Mouse (Mus musculus) lung, adult 18-20 months (tissue): ENCODE results near the gene Dnttip1.
"Not testable (repeated sequence)": the region's sequence is repeated elsewhere in the genome, so short reads cannot be mapped to it uniquely, and the experiment has no call there.

Experiments
- DNase-seq, 2 experiments: peaks; one replicate each; pipeline ENCODE4 v3.0.0; 2022; ENCODE audit warnings: mixed read lengths in 2 of 2

The Dnttip1 gene

DNA sequence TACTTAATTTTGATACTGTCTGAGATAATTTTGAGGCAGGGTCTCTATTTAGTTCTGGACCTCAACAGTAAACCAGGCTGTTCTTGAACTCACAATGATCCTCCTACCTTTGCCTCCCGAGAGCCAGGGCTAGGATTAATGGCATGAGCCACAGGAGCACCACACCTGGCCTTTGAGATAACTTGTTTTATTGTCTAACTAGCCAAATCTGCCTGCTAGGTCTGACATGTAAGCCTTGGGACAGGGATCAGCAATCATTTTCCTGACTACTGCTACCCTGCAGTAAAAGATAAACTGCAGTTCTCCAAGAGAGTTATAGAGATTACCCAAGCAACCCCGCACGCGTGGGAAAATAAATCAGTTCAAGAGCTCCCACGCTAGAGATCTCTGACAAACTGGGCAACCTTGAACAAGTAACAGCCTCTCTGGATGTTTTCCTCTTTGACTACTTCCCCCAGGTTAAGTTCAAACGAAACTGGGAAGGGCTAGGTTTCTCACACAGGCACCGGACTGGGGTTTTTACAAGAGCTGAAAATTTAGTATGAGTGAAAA lies 39.2 kb downstream of the Dnttip1 start:
- no peak for DNase-seq

GRCm38 (mm10) chr2:164785481-164786387 lies 40.0 kb downstream of the Dnttip1 start, which contains the start of gene Snx21:
Gene Snx21, plus strand, starts transcription at chr2:164785823.
- peak; percentile 96 to 97 for DNase-seq

DNA sequence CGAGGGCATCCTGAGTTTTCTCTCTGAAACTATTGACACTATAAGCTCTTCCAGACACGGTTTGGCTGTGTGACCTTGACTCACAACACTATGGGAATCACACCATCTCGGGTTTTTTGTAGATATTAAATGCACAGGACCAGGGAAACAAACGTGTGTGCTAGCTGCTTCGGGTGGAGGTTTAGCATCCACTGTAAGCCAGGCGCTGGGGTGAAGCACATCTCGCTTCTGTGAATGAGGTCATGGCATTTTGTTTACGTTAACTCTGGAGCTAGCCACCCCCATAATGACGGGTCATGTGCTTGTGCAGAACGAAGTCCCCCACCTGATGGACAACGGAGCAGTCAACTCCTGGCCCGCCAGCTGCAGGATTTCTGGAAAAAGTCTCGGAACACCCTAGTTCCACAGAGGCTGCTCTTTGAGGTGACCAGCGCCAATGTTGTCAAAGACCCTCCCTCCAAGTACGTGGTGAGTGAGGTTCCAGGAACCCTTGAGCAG lies 40.7 kb downstream of the Dnttip1 start:
- DNase-seq = peak; percentile 42 to 56

- DNase-seq = peak in 1 of 2 experiments; percentile 41
Observed at GRCm38 (mm10) chr2:164787032-164787431, 41.2 kb downstream of the Dnttip1 start.

- DNase-seq = no peak
Observed at GRCm38 (mm10) chr2:164787779-164788178, 42.0 kb downstream of the Dnttip1 start.

DNA sequence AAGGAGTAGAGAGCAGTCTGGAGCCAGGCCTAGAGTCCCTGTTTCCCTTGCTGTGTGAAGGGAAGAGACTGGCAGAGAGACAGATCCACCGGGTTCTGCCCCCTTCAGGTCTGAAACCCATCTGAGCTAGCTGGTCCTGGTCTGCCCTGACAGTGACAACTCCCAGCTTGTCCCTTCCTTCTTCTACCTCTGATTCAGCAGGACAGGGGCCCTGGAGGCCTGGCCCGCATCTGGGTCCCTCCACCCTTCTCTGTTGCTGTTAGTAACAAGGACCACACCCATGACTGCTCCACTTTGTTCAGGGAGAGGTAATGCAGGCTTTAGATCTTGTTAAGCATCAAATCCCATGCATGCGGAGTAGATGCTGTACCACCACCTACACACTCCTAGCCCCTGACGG lies 42.6 kb downstream of the Dnttip1 start:
- no peak for DNase-seq

GRCm38 (mm10) chr2:164790451-164790850 lies 44.7 kb downstream of the Dnttip1 start:
- peak; percentile 84 to 90 for DNase-seq

- DNase-seq = no peak
Observed at GRCm38 (mm10) chr2:164791841-164792261, 46.1 kb downstream of the Dnttip1 start.

DNA sequence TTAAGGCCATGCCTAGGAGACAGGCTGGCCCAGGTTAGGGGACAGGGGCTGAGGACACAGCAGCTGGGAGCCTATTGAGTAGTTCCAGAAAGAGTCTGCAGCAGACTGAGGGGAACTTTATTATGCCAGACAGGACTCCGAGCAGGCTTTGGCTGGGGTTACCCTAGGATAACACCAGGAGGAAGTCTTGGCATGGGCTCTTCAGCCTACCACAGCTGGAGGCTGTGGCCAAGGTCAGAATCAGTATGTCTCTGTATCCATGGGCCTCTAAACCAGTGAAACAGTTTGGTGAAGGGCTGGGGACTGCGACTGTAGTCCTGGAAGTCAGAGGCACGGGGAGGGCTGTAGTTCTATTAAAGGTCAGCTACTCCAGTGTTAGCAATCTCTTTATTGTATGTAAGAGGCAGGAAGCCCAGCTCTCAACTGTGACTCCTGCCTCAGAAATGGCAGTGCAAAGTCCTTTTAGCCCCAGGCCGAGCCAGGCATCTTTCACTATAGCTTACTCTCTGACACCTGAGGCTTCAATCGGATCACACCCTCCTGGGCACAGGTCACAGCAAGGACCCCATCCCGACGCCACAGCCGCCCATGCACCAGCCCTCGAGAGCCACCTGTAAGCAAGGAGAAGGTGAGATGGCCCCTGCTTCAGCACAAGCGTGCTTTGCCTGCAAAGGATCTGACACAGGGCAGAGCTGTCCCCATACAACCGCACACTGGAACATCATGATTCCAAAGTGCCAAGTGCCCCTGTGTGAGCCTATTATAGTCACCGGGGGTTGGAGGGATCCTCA lies 46.8 kb downstream of the Dnttip1 start:
- no peak for DNase-seq

DNA sequence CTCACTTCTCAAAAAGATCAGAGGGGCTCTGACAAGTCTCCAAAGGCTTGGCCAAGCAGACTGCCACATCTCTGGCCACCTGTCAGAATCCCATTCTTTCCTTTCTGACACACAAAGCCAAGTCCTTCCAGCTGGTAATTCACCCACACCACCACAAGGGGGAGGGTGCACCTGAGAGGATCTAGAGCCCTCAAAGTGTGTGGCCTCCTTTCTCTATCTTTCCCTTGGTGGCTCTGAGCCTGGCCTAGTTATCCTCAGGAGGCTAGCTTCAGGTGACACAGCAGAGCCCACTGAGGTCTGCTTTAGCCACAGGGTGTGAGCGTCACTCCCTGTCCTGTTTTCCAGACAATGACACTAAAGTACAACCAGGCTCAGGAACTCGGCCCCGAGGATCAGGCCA lies 47.5 kb downstream of the Dnttip1 start:
- DNase-seq = peak; percentile 53 to 65

DNA sequence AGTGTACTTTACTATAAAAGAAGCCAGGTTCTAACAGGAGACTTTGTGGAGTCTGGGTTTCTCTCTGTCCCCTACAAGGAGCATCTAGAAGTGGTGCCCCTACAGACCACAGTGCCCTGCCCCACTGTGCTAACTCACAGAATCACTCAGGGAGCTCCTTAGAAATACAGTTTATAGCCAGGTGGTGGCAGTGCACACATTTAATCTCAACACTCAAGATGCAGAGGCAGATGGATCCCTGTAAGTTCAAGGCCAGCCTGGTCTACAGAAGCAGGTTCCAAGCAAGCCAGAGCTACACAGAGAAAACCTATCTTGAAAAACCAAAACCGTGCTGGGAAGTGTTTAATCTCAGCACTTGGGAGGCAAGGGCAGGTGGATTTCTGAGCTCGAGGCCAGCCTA lies 48.0 kb downstream of the Dnttip1 start:
- no peak for DNase-seq

- DNase-seq = peak; percentile 81 to 89
Observed at GRCm38 (mm10) chr2:164794293-164794692, 48.5 kb downstream of the Dnttip1 start.

GRCm38 (mm10) chr2:164795868-164796267 lies 50.1 kb downstream of the Dnttip1 start:
- no peak for DNase-seq

- not testable (repeated sequence) for DNase-seq
Observed at GRCm38 (mm10) chr2:164798554-164798953, 52.8 kb downstream of the Dnttip1 start.

- no peak for DNase-seq
Observed at GRCm38 (mm10) chr2:164800252-164801004, 54.6 kb downstream of the Dnttip1 start.

- no peak for DNase-seq
Observed at GRCm38 (mm10) chr2:164803201-164803920, 57.6 kb downstream of the Dnttip1 start.

DNA sequence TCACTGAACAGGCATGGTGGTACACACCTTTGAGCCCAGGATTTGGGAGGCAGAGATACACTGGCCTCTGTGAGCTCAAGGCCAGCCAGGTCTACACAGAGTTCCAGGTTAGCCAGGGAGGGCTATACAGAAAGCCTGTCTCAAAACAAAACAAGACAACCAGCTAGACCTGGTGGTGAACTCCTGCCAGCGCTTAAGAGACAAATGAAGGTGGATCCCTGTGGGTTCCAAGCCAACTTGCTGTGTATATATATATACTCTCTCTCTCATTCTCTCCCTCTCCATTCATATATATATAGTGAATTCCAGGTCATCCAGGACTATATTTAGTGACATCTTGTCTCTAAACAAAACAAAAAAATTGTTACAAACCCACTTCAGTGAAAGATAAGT lies 58.1 kb downstream of the Dnttip1 start:
- no peak for DNase-seq

DNA sequence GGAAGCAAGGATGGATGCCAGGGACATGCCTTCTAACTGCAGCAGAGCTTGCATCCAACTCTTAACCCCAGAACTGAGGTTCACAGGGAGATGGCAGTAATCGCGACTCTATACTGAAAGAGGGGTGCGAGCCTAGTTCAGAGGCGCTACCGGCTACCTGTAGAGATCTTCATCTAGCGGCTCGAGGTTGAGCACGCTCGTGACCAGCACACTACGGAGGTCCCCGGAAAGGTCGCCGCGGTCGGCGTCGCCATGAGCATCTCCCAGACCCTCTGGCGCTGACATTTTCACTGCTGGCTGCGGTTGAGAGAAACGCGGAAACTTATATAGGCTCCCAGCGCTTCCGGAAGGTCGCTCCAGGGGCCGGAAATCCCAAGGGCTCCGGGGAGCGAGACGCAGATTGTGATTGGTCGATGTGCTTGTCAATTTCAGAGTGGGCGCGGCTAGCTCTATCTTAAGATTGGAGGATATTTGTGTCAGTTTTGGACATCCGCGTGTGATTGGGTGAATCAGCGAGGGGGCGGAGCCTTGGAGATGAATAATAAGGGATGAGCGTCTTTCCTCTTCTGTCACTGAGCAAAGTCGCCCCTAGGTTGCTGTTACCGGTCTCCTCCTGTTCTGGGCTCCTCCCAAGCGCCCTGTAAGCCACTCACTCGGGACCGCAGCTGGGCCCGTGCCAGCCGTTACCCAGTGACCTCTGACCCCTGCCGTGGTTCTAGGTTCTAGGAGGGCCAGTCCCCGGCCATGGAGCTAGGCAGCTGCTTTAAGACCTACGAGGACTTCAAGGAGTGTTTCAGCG lies 58.9 kb downstream of the Dnttip1 start, which contains the start of the genes Acot8 and Zswim3:
TSS of gene Acot8 (minus strand) at position 350 of the 799 bp plus-strand sequence.
TSS of gene Zswim3 (plus strand) at position 566 of the 799 bp plus-strand sequence.
- DNase-seq = peak; percentile 98 to 99

GRCm38 (mm10) chr2:164805332-164805718 lies 59.5 kb downstream of the Dnttip1 start:
- no peak for DNase-seq

DNA sequence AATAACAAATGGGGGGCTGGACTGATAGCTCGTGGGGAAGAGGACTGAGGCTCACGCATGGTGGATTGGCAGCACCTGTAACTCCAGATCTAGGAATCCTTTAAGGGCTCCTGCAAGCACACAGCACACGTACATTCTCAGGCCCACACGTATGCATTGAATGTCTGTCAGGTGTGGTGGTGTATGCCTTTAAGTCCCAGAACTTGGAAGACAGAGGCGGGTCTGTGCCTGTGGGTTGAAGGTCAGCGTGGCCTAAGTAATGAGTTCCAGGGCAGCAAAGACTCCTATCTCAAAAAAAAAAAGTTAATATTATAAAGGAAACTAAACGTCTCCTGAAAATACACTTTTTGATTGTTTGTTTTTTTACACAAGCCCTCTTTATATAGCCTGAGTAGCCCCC lies 60.8 kb downstream of the Dnttip1 start:
- DNase-seq = no peak

DNA sequence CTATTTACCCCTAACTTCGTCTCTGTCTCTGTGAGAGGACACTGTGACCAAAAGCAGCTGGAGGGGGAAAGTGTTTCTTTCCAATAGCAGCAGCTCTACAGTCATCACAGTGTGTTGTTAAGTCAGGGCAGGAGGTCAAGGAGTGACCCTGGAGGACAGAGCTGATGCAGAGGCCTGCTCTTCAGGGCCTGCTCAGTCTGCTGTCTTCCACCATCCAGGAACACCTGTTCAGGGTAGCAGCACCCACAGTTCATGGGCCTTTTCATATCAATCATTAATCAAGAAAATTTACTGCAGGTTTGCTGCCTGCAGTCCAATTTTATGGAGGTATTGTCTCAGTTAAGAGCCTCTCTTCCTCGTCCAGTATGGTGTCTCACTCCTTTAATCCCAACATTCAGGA lies 67.8 kb downstream of the Dnttip1 start:
- no peak for DNase-seq
